Mouse (Mus musculus) liver, adult 2 months (tissue): ENCODE data around the gene Nf2. TPM values are rescaled to one million over a fixed set of nuclear protein-coding genes. Genes with fewer than 3 reads are reported as not detected.

Source experiments
- DNase-seq: peaks from one replicate; pipeline ENCODE4 v3.0.0-alpha.2; 2011; ENCODE audit warnings: low read depth, low spot score; ENCODE audit errors: extremely low read depth
- H3K27ac ChIP-seq: fragments of 200-500 bp; replicated peaks from 2 replicates; pipeline ENCODE4 v1.5.1; 2012; ENCODE audit warnings: low read depth, mild to moderate bottlenecking, control low read depth, inconsistent platforms, low read length; ENCODE audit not compliant: insufficient read depth
- H3K27me3 ChIP-seq: fragments of 200-500 bp; 2 replicates; pipeline ENCODE4 v1.6.1; 2012; ENCODE audit warnings: mild to moderate bottlenecking, moderate library complexity, low read length, inconsistent platforms; ENCODE audit not compliant: control insufficient read depth, insufficient read depth
- H3K36me3 ChIP-seq: fragments of 200-500 bp; 2 replicates; pipeline ENCODE4 v1.6.1; 2012; ENCODE audit warnings: low read length, inconsistent platforms; ENCODE audit not compliant: control insufficient read depth, insufficient read depth
- H3K4me1 ChIP-seq: fragments of 200-500 bp; 2 replicates; pipeline ENCODE4 v1.6.1; 2011; ENCODE audit warnings: low read length; ENCODE audit not compliant: control insufficient read depth, insufficient read depth
- H3K4me3 ChIP-seq: fragments of 200-500 bp; 2 replicates; pipeline ENCODE4 v1.5.1; 2011; ENCODE audit warnings: low read depth, mild to moderate bottlenecking, control low read depth, low read length, moderate library complexity; ENCODE audit not compliant: insufficient read depth
- H3K79me2 ChIP-seq: fragments of 200-500 bp; 2 replicates; pipeline ENCODE4 v1.6.1; 2012; ENCODE audit warnings: inconsistent platforms, mild to moderate bottlenecking, low read length, moderate library complexity; ENCODE audit not compliant: control insufficient read depth, insufficient read depth
- H3K9ac ChIP-seq: fragments of 200-500 bp; 2 replicates; pipeline ENCODE4 v1.6.1; 2012; ENCODE audit warnings: low read depth, mild to moderate bottlenecking, control low read depth, inconsistent platforms, low read length
- CTCF ChIP-seq: fragments of 200-500 bp; IDR thresholded peaks from 2 replicates; pipeline ENCODE4 v1.5.1; 2011; ENCODE audit warnings: low read depth, low read length, control low read depth
- POLR2A ChIP-seq: fragments of 200-500 bp; IDR thresholded peaks from 2 replicates; pipeline ENCODE4 v1.6.1; 2011; ENCODE audit warnings: low read length, control low read depth; ENCODE audit not compliant: insufficient read depth; ENCODE audit errors: extremely low read depth
- WGBS: fragments of 180-500 bp; shearing (Covaris S2); methylation state at CpG from one replicate; pipeline ENCODE4 v1.1.7; 2018; 5-methylcytosine and 5-hydroxymethylcytosine counted together
- polyA plus RNA-seq: library from polyadenylated mRNA; depleted of rRNA; stranded (reverse); fragments of >200 nt; gene quantifications from 2 replicates; pipeline ENCODE4 v1.2.3, GENCODE M21; 2012
- total RNA-seq: library from RNA; depleted of rRNA; stranded (reverse); fragments of >200 nt; gene quantifications from 2 replicates; pipeline ENCODE4 v1.2.3, GENCODE M21; 2014

Nf2 gene
- total and polyA plus RNA-seq, 2 experiments, result 11.1 to 16.4 TPM

DNA sequence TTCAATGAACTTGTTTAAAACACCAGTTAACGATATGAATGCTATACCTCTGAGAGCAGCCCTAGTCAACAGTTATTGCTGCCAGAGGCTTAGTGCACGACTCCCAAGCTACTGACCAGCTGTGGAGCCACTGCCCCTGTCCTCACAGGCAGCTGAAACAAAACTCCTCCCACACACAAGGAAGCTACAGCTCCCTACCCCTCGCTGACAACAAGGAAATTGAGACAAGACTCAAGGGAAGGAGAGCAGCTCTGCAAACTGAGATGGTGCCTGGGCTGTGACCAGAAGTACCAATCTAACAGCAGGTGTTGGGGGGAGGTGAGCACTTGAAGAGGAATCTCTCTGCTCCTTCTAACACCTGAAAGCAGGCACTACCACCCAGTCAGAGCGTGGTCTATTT, 48.7 kb downstream of the Nf2 start:
- Histone ChIP-seq H3K27ac (no peak overlapping the region), H3K27me3 (no peaks in the 10 kb centered on the region), H3K4me3 (no peak overlapping the region), H3K4me1 (no peaks in the 10 kb centered on the region), H3K79me2 (no peaks in the 10 kb centered on the region; the same call in 1 of the 2 replicates), H3K9ac (no peak overlapping the region), H3K36me3 (peaks cover 31% of the 10 kb centered on the region)
- WGBS, result 80% methylated on average over 4 of the region's 4 CpGs
- TF ChIP-seq CTCF (no peak), POLR2A (no peak)
- no peak for DNase-seq

DNA sequence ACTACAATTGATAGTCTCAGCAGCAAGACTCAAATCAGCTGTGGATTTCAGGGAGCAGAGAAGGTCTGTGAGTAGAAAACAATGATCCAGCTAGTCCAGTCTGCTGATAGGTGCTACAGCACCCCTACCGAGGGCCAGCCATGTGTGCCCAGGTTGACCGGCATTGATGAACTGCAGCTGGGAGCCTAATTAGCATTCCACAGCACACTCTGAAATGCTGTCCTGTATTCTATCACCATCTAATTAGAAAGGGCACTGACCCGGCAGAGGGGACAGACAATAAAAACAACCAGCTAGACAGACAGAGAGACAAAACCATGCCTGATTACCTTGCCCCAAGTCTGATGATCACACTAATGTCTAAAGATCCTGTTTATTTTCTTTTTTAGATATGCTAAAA, 56.3 kb downstream of the Nf2 start:
- WGBS, result 86% methylated on average over 3 of the region's 3 CpGs

DNA sequence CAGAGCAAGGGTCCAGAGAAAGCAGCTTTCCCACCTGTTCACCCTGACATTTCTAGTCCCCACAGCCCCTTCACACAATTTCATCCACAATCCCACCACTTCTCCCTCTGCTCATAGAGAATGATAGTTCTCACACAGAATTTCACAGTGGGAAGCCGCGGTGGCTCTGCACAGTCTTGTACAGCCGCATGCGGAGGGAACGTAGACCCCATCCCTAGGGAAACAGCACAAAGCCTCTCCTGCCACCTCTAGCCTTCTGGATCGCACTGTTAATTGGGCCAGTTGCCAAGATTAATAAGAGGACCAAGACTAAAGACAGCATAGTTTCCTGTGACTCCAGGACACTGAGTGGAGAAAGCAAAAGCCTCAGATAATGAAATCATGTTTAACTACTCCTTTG, 57.8 kb downstream of the Nf2 start:
- peaks cover 51% of the 10 kb centered on the region for H3K36me3 ChIP-seq
- TF ChIP-seq CTCF (no peak), POLR2A (no peak)

More for the DNA sequence above, 56.3 kb downstream of the Nf2 start:
- no peak overlapping the region for H3K27ac ChIP-seq
- no peak for TF ChIP-seq POLR2A
- TF ChIP-seq CTCF, result no peak
- H3K36me3 ChIP-seq, result peaks cover 46% of the 10 kb centered on the region
- no peak overlapping the region for H3K9ac ChIP-seq
- H3K79me2 ChIP-seq, result no peaks in the 10 kb centered on the region
- H3K4me1 ChIP-seq, result no peaks in the 10 kb centered on the region
- no peak for DNase-seq
- no peaks in the 10 kb centered on the region for H3K27me3 ChIP-seq
- no peak overlapping the region for H3K4me3 ChIP-seq

DNA sequence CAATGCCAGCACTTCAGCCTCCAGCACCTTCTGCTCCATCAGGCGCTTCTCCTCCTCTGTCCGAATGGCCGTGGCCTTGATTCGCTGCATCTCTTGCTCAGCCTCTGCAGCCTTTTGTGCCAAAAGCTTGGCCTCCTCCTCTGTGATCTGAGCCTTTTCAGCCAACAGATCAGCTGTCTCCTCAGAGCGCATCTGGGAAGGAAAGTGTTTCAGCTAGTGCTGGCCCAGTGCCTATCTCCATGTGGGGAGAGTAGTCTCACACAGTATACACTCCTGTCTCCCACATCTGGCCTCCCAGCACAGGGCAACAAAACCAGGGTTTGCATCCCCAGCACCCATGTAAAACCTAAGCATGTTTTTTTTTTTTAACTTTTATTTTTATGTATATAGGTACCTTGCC, 59.6 kb downstream of the Nf2 start:
- H3K79me2 ChIP-seq, result no peaks in the 10 kb centered on the region
- WGBS, result 86% methylated on average over 5 of the region's 5 CpGs
- TF ChIP-seq POLR2A (no peak), CTCF (no peak)
- H3K4me3 ChIP-seq, result no peak overlapping the region
- no peak overlapping the region for H3K9ac ChIP-seq
- no peaks in the 10 kb centered on the region for H3K4me1 ChIP-seq
- H3K27ac ChIP-seq, result no peak overlapping the region
- H3K27me3 ChIP-seq, result no peaks in the 10 kb centered on the region
- no peak for DNase-seq
- peaks cover 56% of the 10 kb centered on the region for H3K36me3 ChIP-seq

More for the DNA sequence above, 57.8 kb downstream of the Nf2 start:
- Histone ChIP-seq H3K4me3 (no peak overlapping the region), H3K4me1 (no peaks in the 10 kb centered on the region), H3K27me3 (no peaks in the 10 kb centered on the region), H3K79me2 (no peaks in the 10 kb centered on the region), H3K27ac (no peak overlapping the region), H3K9ac (no peak overlapping the region)
- 88% methylated on average over 6 of the region's 6 CpGs for WGBS
- no peak for DNase-seq

DNA sequence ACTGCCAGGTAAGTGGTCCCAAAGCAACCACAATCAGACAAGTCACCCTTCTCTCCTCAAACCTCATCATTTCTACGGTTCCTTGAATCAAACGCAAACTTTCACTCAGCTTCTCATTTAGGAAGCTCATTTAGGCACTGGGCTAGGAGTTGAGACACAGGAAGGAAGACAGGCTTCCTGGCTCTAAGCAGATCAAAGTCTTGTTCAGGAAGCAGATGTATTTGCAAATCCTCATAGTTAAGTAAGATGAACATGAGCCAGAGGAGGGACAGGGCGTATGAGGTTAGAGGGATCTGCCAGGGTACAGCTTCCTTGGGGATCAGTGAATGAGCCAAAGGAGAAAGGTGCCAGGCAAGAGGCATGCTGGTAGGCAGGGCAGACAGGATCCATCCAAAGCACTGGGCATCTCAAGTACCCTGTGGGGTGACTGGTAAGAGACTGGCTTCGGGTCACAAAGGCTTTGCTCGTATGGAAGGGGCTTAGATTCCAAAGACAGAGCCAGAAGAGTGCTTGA, 64.7 kb downstream of the Nf2 start:
- no peaks in the 10 kb centered on the region for H3K79me2 ChIP-seq
- no peak overlapping the region for H3K27ac ChIP-seq
- no peak for DNase-seq
- 77% methylated on average over 5 of the region's 5 CpGs for WGBS
- H3K27me3 ChIP-seq, result no peaks in the 10 kb centered on the region
- TF ChIP-seq CTCF (no peak), POLR2A (no peak)
- H3K9ac ChIP-seq, result no peak overlapping the region
- H3K4me1 ChIP-seq, result no peaks in the 10 kb centered on the region
- peaks cover 50% of the 10 kb centered on the region for H3K36me3 ChIP-seq
- H3K4me3 ChIP-seq, result no peak overlapping the region

DNA sequence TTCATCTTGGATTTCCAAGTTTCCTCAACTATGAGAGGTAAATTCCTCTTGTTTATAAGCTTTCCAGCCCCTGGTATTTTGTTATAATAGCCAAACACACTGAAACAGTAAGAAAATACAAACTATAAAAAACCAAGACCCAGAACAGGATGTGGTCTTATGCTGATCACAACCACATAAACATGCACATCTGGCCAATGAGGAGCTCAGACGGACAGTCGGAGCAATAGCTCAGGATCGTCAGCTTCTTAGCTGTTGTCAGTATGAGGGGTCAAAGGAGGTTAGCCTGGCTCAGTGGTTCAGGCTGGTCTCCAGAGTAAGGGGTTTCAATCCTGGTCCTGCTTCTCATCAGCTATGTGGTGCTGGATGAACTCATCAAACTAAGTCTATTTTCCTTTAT, 66.2 kb downstream of the Nf2 start:
- Histone ChIP-seq H3K36me3 (peaks cover 44% of the 10 kb centered on the region), H3K79me2 (no peaks in the 10 kb centered on the region), H3K27me3 (no peaks in the 10 kb centered on the region), H3K4me3 (no peak overlapping the region), H3K27ac (no peak overlapping the region), H3K9ac (no peak overlapping the region), H3K4me1 (no peaks in the 10 kb centered on the region)
- 94% methylated on average over 3 of the region's 3 CpGs for WGBS
- DNase-seq, result no peak
- no peak for TF ChIP-seq CTCF
- no peak for TF ChIP-seq POLR2A
